Mouse (Mus musculus) intestine, postnatal 0 days (tissue): ENCODE data around the gene Trf. TPM values are rescaled to one million over a fixed set of nuclear protein-coding genes. Genes with fewer than 3 reads are reported as not detected.

Experiments used
- ATAC-seq: fragments of 200-750 bp; cut with Nextera tagmentation; 2 replicates; pipeline ENCODE4 v1.8.0; 2017; ENCODE audit warnings: mild to moderate bottlenecking, moderate TSS enrichment, moderate library complexity
- H3K27ac ChIP-seq: fragments of 300-500 bp; sonication (generic); 2 replicates; pipeline ENCODE4 v1.5.1; 2014; ENCODE audit warnings: mild to moderate bottlenecking, low read depth, low read length, moderate library complexity
- H3K27me3 ChIP-seq: fragments of 300-500 bp; sonication (generic); replicated peaks from 2 replicates; pipeline ENCODE4 v1.6.1; 2014; ENCODE audit warnings: low read length, mixed read lengths; ENCODE audit not compliant: control insufficient read depth, insufficient read depth
- H3K36me3 ChIP-seq: fragments of 300-500 bp; sonication (generic); 2 replicates; pipeline ENCODE4 v1.6.1; 2014; ENCODE audit warnings: mild to moderate bottlenecking, moderate library complexity; ENCODE audit not compliant: control insufficient read depth, insufficient read depth
- H3K4me1 ChIP-seq: fragments of 300-500 bp; sonication (generic); replicated peaks from 2 replicates; pipeline ENCODE4 v1.6.1; 2014; ENCODE audit warnings: antibody characterized with exemption, low read length, mixed read lengths; ENCODE audit not compliant: control insufficient read depth, insufficient read depth
- H3K4me2 ChIP-seq: fragments of 300-500 bp; sonication (generic); replicated peaks from 2 replicates; pipeline ENCODE4 v1.6.1; 2014; ENCODE audit warnings: low read depth, mild to moderate bottlenecking, moderate library complexity
- H3K4me3 ChIP-seq: fragments of 300-500 bp; sonication (generic); 2 replicates; pipeline ENCODE4 v1.5.1; 2014; ENCODE audit warnings: low read depth, low read length
- H3K9ac ChIP-seq: fragments of 300-500 bp; sonication (generic); 2 replicates; pipeline ENCODE4 v1.6.1; 2014; ENCODE audit warnings: mild to moderate bottlenecking, low read depth, low read length
- H3K9me3 ChIP-seq: fragments of 300-500 bp; sonication (generic); 2 replicates; pipeline ENCODE4 v1.6.1; 2016; ENCODE audit warnings: mixed run types; ENCODE audit not compliant: control insufficient read depth
- CTCF ChIP-seq: sonication (generic); IDR thresholded peaks from 2 replicates; pipeline ENCODE4 v1.5.1; 2016; ENCODE audit warnings: low read depth, mild to moderate bottlenecking, control low read depth, antibody characterized with exemption, moderate library complexity
- WGBS: fragments of 180-500 bp; shearing (Covaris S2); extraction: QIAGEN DNeasy Blood & Tissue Kit; methylation state at CpG from one replicate; pipeline ENCODE4 v1.1.7; 2014; 5-methylcytosine and 5-hydroxymethylcytosine counted together
- polyA plus RNA-seq: library from polyadenylated mRNA; unstranded; fragments of >200 nt; fragmentation: Nextera tagmentation; extraction: Ambion mirVana; gene quantifications from 2 replicates; pipeline ENCODE4 v1.2.1, GENCODE M21; 2015

Gene Trf
- polyA plus RNA-seq, 1 experiment from 2014 or later, result 245 TPM

- ATAC-seq, result no peak
- Histone ChIP-seq H3K9ac (no peak overlapping the region), H3K4me1 (no peaks in the 10 kb centered on the region), H3K27ac (no peak overlapping the region), H3K27me3 (no peaks in the 10 kb centered on the region), H3K36me3 (no peaks in the 10 kb centered on the region), H3K4me2 (no peak overlapping the region), H3K9me3 (no peaks in the 10 kb centered on the region), H3K4me3 (no peak overlapping the region)
- 74% methylated on average over 2 of the region's 2 CpGs for WGBS
- no peak for TF ChIP-seq CTCF
Observed at GRCm38 (mm10) chr9:103154568-103154967, 75.7 kb downstream of the Trf start.

Other genes starting within 250 kb of the Trf start
- gene Slco2a1, start 241.7 kb downstream of the Trf start, polyA plus RNA-seq, result 41.2 and 45.9 TPM in 2 replicates
- 3.7 and 4.3 TPM in 2 replicates for gene Rab6b, start 118.7 kb downstream of the Trf start, polyA plus RNA-seq
- 20.7 and 21.4 TPM in 2 replicates for gene Srprb, start 28.3 kb downstream of the Trf start, polyA plus RNA-seq
- 8.9 and 10.0 TPM in 2 replicates for gene Gm20425, start 137 bp downstream of the Trf start, polyA plus RNA-seq
- gene 1300017J02Rik, start 74.6 kb upstream of the Trf start, polyA plus RNA-seq, result 2.4 and 3.8 TPM in 2 replicates
- 15.2 and 17.1 TPM in 2 replicates for gene Topbp1, start 74.8 kb upstream of the Trf start, polyA plus RNA-seq
- 38.8 and 39.8 TPM in 2 replicates for gene Cdv3, start 135.4 kb upstream of the Trf start, polyA plus RNA-seq
- 0.35 and 0.41 TPM in 2 replicates for gene Bfsp2, start 250.0 kb upstream of the Trf start, polyA plus RNA-seq